Mouse (Mus musculus): Measurements from ENCODE around the gene Slamf9. TPM values are rescaled to one million over a fixed set of nuclear protein-coding genes. Genes with fewer than 3 reads are reported as not detected.

Gene Slamf9
- polyA plus RNA-seq, 1 experiment from 2014 or later: 0.15 TPM

GRCm38 (mm10) chr1:172513525-172514212 is 38.5 kb downstream of the Slamf9 start:
- Histone ChIP-seq H3K9me3 (ENCODE audit: control insufficient read depth, low read length) (peaks cover 7% of the 10 kb centered on the region; the same call in 1 of the 2 replicates), H3K36me3 (replicated peaks; ENCODE audit: control insufficient read depth, insufficient read depth) (no peaks in the 10 kb centered on the region), H3K27me3 (ENCODE audit: control insufficient read depth, insufficient read depth, low read length) (no peaks in the 10 kb centered on the region), H3K9ac (no peak overlapping the region), H3K4me3 (replicated peaks; ENCODE audit: low read length) (no peak overlapping the region), H3K27ac (no peak overlapping the region), H3K4me2 (replicated peaks) (no peak overlapping the region), H3K4me1 (replicated peaks; ENCODE audit: control insufficient read depth, insufficient read depth, low read length) (0 out of 2 replicates have a peak, but pooled peaks cover 7% of the 10 kb centered on the region)
- ATAC-seq (ENCODE audit: low FRiP score) (peak; percentile 41; the same call in 1 of the 2 replicates), DNase-seq (ENCODE audit: low spot score) (no peak)
- WGBS: 72% methylated on average over 17 of the region's 17 CpGs

GRCm38 (mm10) chr1:172514213-172514529 is 39.0 kb downstream of the Slamf9 start:
- Histone ChIP-seq H3K36me3 (replicated peaks; ENCODE audit: control insufficient read depth, insufficient read depth) (no peaks in the 10 kb centered on the region), H3K4me1 (replicated peaks; ENCODE audit: control insufficient read depth, insufficient read depth, low read length) (0 out of 2 replicates have a peak, but pooled peaks cover 7% of the 10 kb centered on the region)

GRCm38 (mm10) chr1:172514551-172515268 is 39.6 kb downstream of the Slamf9 start:
- 0 out of 2 replicates have a peak, but pooled peaks cover 7% of the 10 kb centered on the region for H3K4me1 ChIP-seq (replicated peaks; ENCODE audit: control insufficient read depth, insufficient read depth, low read length)
- 84% methylated on average over 7 of the region's 7 CpGs for WGBS
- no peak overlapping the region for H3K4me3 ChIP-seq (replicated peaks; ENCODE audit: low read length)
- H3K9ac ChIP-seq: no peak overlapping the region
- peaks cover 7% of the 10 kb centered on the region; the same call in 1 of the 2 replicates for H3K9me3 ChIP-seq (ENCODE audit: control insufficient read depth, low read length)
- H3K27me3 ChIP-seq (ENCODE audit: control insufficient read depth, insufficient read depth, low read length): no peaks in the 10 kb centered on the region
- H3K27ac ChIP-seq: no peak overlapping the region
- no peak for DNase-seq (ENCODE audit: low spot score)
- ATAC-seq (ENCODE audit: low FRiP score): no peak
- H3K4me2 ChIP-seq (replicated peaks): no peak overlapping the region
- H3K36me3 ChIP-seq (replicated peaks; ENCODE audit: control insufficient read depth, insufficient read depth): no peaks in the 10 kb centered on the region

More at GRCm38 (mm10) chr1:172514213-172514529, 39.0 kb downstream of the Slamf9 start:
- Histone ChIP-seq H3K27me3 (ENCODE audit: control insufficient read depth, insufficient read depth, low read length) (no peaks in the 10 kb centered on the region), H3K9me3 (ENCODE audit: control insufficient read depth, low read length) (peaks cover 7% of the 10 kb centered on the region; the same call in 1 of the 2 replicates), H3K27ac (no peak overlapping the region), H3K4me3 (replicated peaks; ENCODE audit: low read length) (no peak overlapping the region), H3K9ac (no peak overlapping the region), H3K4me2 (replicated peaks) (no peak overlapping the region)
- ATAC-seq (ENCODE audit: low FRiP score) (no peak), DNase-seq (ENCODE audit: low spot score) (no peak)
- 81% methylated on average over 4 of the region's 4 CpGs for WGBS

- Histone ChIP-seq H3K4me2 (replicated peaks) (no peak overlapping the region), H3K9ac (no peak overlapping the region), H3K36me3 (replicated peaks; ENCODE audit: control insufficient read depth, insufficient read depth) (no peaks in the 10 kb centered on the region), H3K9me3 (ENCODE audit: control insufficient read depth, low read length) (peaks cover 7% of the 10 kb centered on the region; the same call in 1 of the 2 replicates), H3K4me1 (replicated peaks; ENCODE audit: control insufficient read depth, insufficient read depth, low read length) (peaks cover 7% of the 10 kb centered on the region; the same call in 1 of the 2 replicates), H3K27me3 (ENCODE audit: control insufficient read depth, insufficient read depth, low read length) (no peaks in the 10 kb centered on the region), H3K4me3 (replicated peaks; ENCODE audit: low read length) (no peak overlapping the region), H3K27ac (no peak overlapping the region)
- WGBS: 70% methylated on average over 1 of the region's 1 CpGs
- DNase-seq (ENCODE audit: low spot score) (no peak), ATAC-seq (ENCODE audit: low FRiP score) (no peak)
Measured at GRCm38 (mm10) chr1:172515396-172515795, 40.2 kb downstream of the Slamf9 start.

GRCm38 (mm10) chr1:172518013-172518412 is 42.9 kb downstream of the Slamf9 start:
- Histone ChIP-seq H3K27ac (no peak overlapping the region), H3K27me3 (ENCODE audit: control insufficient read depth, insufficient read depth, low read length) (no peaks in the 10 kb centered on the region), H3K4me3 (replicated peaks; ENCODE audit: low read length) (no peak overlapping the region), H3K9ac (no peak overlapping the region), H3K36me3 (replicated peaks; ENCODE audit: control insufficient read depth, insufficient read depth) (no peaks in the 10 kb centered on the region), H3K4me2 (replicated peaks) (no peak overlapping the region), H3K4me1 (replicated peaks; ENCODE audit: control insufficient read depth, insufficient read depth, low read length) (peaks cover 11% of the 10 kb centered on the region), H3K9me3 (ENCODE audit: control insufficient read depth, low read length) (peaks cover 7% of the 10 kb centered on the region; the same call in 1 of the 2 replicates)
- ATAC-seq (ENCODE audit: low FRiP score) (no peak), DNase-seq (ENCODE audit: low spot score) (no peak)
- WGBS: 75% methylated on average over 4 of the region's 4 CpGs

GRCm38 (mm10) chr1:172519644-172520043 is 44.5 kb downstream of the Slamf9 start:
- no peak overlapping the region for H3K4me3 ChIP-seq (replicated peaks; ENCODE audit: low read length)
- DNase-seq (ENCODE audit: low spot score) (no peak), ATAC-seq (ENCODE audit: low FRiP score) (no peak)
- 75% methylated on average over 6 of the region's 6 CpGs for WGBS
- no peak overlapping the region for H3K27ac ChIP-seq
- H3K4me2 ChIP-seq (replicated peaks): no peak overlapping the region
- no peaks in the 10 kb centered on the region for H3K27me3 ChIP-seq (ENCODE audit: control insufficient read depth, insufficient read depth, low read length)
- no peaks in the 10 kb centered on the region for H3K36me3 ChIP-seq (replicated peaks; ENCODE audit: control insufficient read depth, insufficient read depth)
- no peak overlapping the region for H3K9ac ChIP-seq
- peaks cover 7% of the 10 kb centered on the region; the same call in 1 of the 2 replicates for H3K9me3 ChIP-seq (ENCODE audit: control insufficient read depth, low read length)
- H3K4me1 ChIP-seq (replicated peaks; ENCODE audit: control insufficient read depth, insufficient read depth, low read length): peaks cover 10% of the 10 kb centered on the region

GRCm38 (mm10) chr1:172520576-172521440 is 45.6 kb downstream of the Slamf9 start, which contains the start of gene Cfap45:
Gene Cfap45 (plus strand): TSS chr1:172520801.
- Histone ChIP-seq H3K27me3 (ENCODE audit: control insufficient read depth, insufficient read depth, low read length) (no peaks in the 10 kb centered on the region), H3K4me2 (replicated peaks) (peak within 1 kb of the TSS; percentile 54), H3K36me3 (replicated peaks; ENCODE audit: control insufficient read depth, insufficient read depth) (no peaks in the 10 kb centered on the region), H3K9me3 (ENCODE audit: control insufficient read depth, low read length) (peaks cover 7% of the 10 kb centered on the region; the same call in 1 of the 2 replicates), H3K4me3 (replicated peaks; ENCODE audit: low read length) (peak within 1 kb of the TSS; percentile 19), H3K9ac (peak within 1 kb of the TSS; percentile 14; the same call in 1 of the 2 replicates), H3K4me1 (replicated peaks; ENCODE audit: control insufficient read depth, insufficient read depth, low read length) (peaks cover 17% of the 10 kb centered on the region), H3K27ac (no peak within 1 kb of the TSS)
- 5% methylated on average over 28 of the region's 28 CpGs for WGBS
- ATAC-seq (ENCODE audit: low FRiP score) (peak; percentile 91), DNase-seq (ENCODE audit: low spot score) (peak; percentile 89)

- Histone ChIP-seq H3K4me1 (replicated peaks; ENCODE audit: control insufficient read depth, insufficient read depth, low read length) (peaks cover 16% of the 10 kb centered on the region), H3K27ac (no peak overlapping the region), H3K27me3 (ENCODE audit: control insufficient read depth, insufficient read depth, low read length) (no peaks in the 10 kb centered on the region), H3K9ac (no peak overlapping the region), H3K36me3 (replicated peaks; ENCODE audit: control insufficient read depth, insufficient read depth) (no peaks in the 10 kb centered on the region), H3K4me3 (replicated peaks; ENCODE audit: low read length) (no peak overlapping the region), H3K9me3 (ENCODE audit: control insufficient read depth, low read length) (peaks cover 6% of the 10 kb centered on the region; the same call in 1 of the 2 replicates), H3K4me2 (replicated peaks) (no peak overlapping the region)
- 70% methylated on average over 7 of the region's 7 CpGs for WGBS
- DNase-seq (ENCODE audit: low spot score): no peak
- no peak for ATAC-seq (ENCODE audit: low FRiP score)
Measured at GRCm38 (mm10) chr1:172522524-172522923, 47.4 kb downstream of the Slamf9 start.

Measured in hindbrain, embryonic 14.5 days (tissue).